Mouse (Mus musculus) lung, adult 18-20 months (tissue): ENCODE measurements around the gene Rab7.

Experiments used
- DNase-seq, 2 experiments: peaks; one replicate each; pipeline ENCODE4 v3.0.0; 2022; ENCODE audit warnings: mixed read lengths in 2 of 2

The Rab7 gene

GRCm38 (mm10) chr6:88044577-88045405, at the start of gene Rab7:
Gene Rab7, minus strand, starts transcription at chr6:88045270.
- peak; percentile 97 to 98 for DNase-seq

GRCm38 (mm10) chr6:88088971-88089370, 43.9 kb upstream of the Rab7 start:
- DNase-seq, result no peak

- DNase-seq, result peak; percentile 97 to 98
Measured at GRCm38 (mm10) chr6:88084278-88085151, 39.4 kb upstream of the Rab7 start, which contains the start of gene Rpn1. Gene Rpn1, plus strand, starts transcription at chr6:88084482.

GRCm38 (mm10) chr6:88083672-88084071, 38.6 kb upstream of the Rab7 start:
- no peak for DNase-seq

GRCm38 (mm10) chr6:88083095-88083494, 38.0 kb upstream of the Rab7 start:
- DNase-seq, result no peak

- DNase-seq, result no peak
Measured at GRCm38 (mm10) chr6:88075960-88076517, 31.0 kb upstream of the Rab7 start.

- peak; percentile 97 to 98 for DNase-seq
Measured at GRCm38 (mm10) chr6:88074752-88075554, 29.9 kb upstream of the Rab7 start.

GRCm38 (mm10) chr6:88071216-88071615, 26.1 kb upstream of the Rab7 start:
- no peak for DNase-seq

- no peak for DNase-seq
Measured at GRCm38 (mm10) chr6:88070468-88070867, 25.4 kb upstream of the Rab7 start.

- DNase-seq, result no peak
Measured at GRCm38 (mm10) chr6:88068739-88069138, 23.7 kb upstream of the Rab7 start.

- DNase-seq, result no peak
Measured at GRCm38 (mm10) chr6:88067722-88068121, 22.7 kb upstream of the Rab7 start.

GRCm38 (mm10) chr6:88065968-88066367, 20.9 kb upstream of the Rab7 start:
- no peak for DNase-seq

- DNase-seq, result peak; percentile 75 to 81
Measured at GRCm38 (mm10) chr6:88065116-88065515, 20.0 kb upstream of the Rab7 start.

- DNase-seq, result no peak
Measured at GRCm38 (mm10) chr6:88064072-88064642, 19.1 kb upstream of the Rab7 start.

GRCm38 (mm10) chr6:88062398-88062797, 17.3 kb upstream of the Rab7 start:
- DNase-seq, result no peak

- DNase-seq, result no peak
Measured at GRCm38 (mm10) chr6:88061406-88061805, 16.3 kb upstream of the Rab7 start.

- DNase-seq, result no peak
Measured at GRCm38 (mm10) chr6:88060602-88061001, 15.5 kb upstream of the Rab7 start.

GRCm38 (mm10) chr6:88059903-88060302, 14.8 kb upstream of the Rab7 start:
- DNase-seq, result no peak

- no peak for DNase-seq
Measured at GRCm38 (mm10) chr6:88056866-88057265, 11.8 kb upstream of the Rab7 start.

- DNase-seq, result no peak
Measured at GRCm38 (mm10) chr6:88055663-88056062, 10.6 kb upstream of the Rab7 start.

GRCm38 (mm10) chr6:88054081-88054835, 9.2 kb upstream of the Rab7 start:
- DNase-seq, result peak in 1 of 2 experiments; percentile 51
